Mouse (Mus musculus) ES-E14 (cell line): ENCODE measurements at regions not wholly inside any gene's neighbourhood (a gene's known extent, or its start where the extent isn't known, plus 50 kb on each side); places are given as distances from the start of the nearest gene placed in this dataset.

Experiments
- HCFC1 ChIP-seq: IDR thresholded peaks from 2 replicates; pipeline ENCODE4 v1.6.1; 2012; ENCODE audit warnings: low read length, inconsistent platforms, borderline replicate concordance; ENCODE audit not compliant: insufficient read depth
- ZC3H11A ChIP-seq: IDR thresholded peaks from 2 replicates; pipeline ENCODE4 v1.6.1; 2012; ENCODE audit warnings: low read depth, mild to moderate bottlenecking, inconsistent platforms, low read length, borderline replicate concordance
- ZNF384 ChIP-seq: IDR thresholded peaks from 2 replicates; pipeline ENCODE4 v1.6.1; 2012; ENCODE audit warnings: low read depth, low read length, inconsistent platforms

- no peak for TF ChIP-seq ZC3H11A
- no peak for TF ChIP-seq HCFC1
- no peak for TF ChIP-seq ZNF384
Observed at GRCm38 (mm10) chr9:47461915-47462314, 68.1 kb upstream of the Cadm1 start.
